In genomic region chr14:32467606-32468005, GRCm38 (mm10) we compare ENCODE assay signal across 9 mouse cellular contexts. TPM values are rescaled to one million over a fixed set of nuclear protein-coding genes. Genes with fewer than 3 reads are reported as not detected.
DNase-seq lines count a peak whose midpoint lies in the region; ATAC-seq and TF ChIP-seq lines count a peak whose summit lies in the region.
"Had no signal": no experiment of that assay in that cellular context is flagged by ENCODE, and none has a peak within 500 bp of the region (broad histone marks: within the 10 kb centered on the region; RNA-seq: fewer than 3 reads in every experiment).

No protein-coding gene starts in this region.

- H3K4me1 ChIP-seq in ES-E14 (ENCODE audit: control insufficient read depth in 2 of 2, insufficient read depth in 2 of 2, low read length in 2 of 2, poor library complexity in 1 of 2), result peaks cover 0 to 14% of the 10 kb centered on the region in 2 experiments; a peak in 1 of 4 replicates

- H3K36me3 ChIP-seq in ES-E14 (ENCODE audit: control insufficient read depth, insufficient read depth, low read length, poor library complexity, severe bottlenecking), result no peaks in the 10 kb centered on the region
- H3K36me3 ChIP-seq: lung, embryonic 15.5 days had no signal

- no peak overlapping the region for H3K9ac ChIP-seq in ES-E14 (ENCODE audit: insufficient read depth, low read depth, low read length, poor library complexity, severe bottlenecking)
- H3K9ac ChIP-seq: lung, embryonic 15.5 days had no signal

- no peak overlapping the region for H3K4me3 ChIP-seq in ES-E14 (ENCODE audit: insufficient read depth in 1 of 2, low read depth in 1 of 2, low read length in 2 of 2, poor library complexity in 1 of 2, severe bottlenecking in 1 of 2)
- H3K4me3 ChIP-seq: lung, embryonic 15.5 days had no signal

- ATAC-seq in common myeloid progenitor, adult 5-6 weeks (replicated peaks; ENCODE audit: low read depth, poor library complexity, severe bottlenecking), result peak; percentile 47; the same call in 1 of the 2 replicates

- no peak overlapping the region for H3K27ac ChIP-seq in ES-E14 (ENCODE audit: insufficient read depth, low read depth, low read length, poor library complexity, severe bottlenecking)
- H3K27ac ChIP-seq: lung, embryonic 15.5 days had no signal

- DNase-seq in heart, adult 18-20 months, result peak; percentile 9 to 64
- no peak for DNase-seq in heart, adult 9 months (ENCODE audit: low spot score in 2 of 2)
- peak; percentile 43 for DNase-seq in ES-E14 (ENCODE audit: low read depth, low spot score)
- peak; percentile 55 to 66 for DNase-seq in kidney, postnatal 25 days
- peak; percentile 87 for DNase-seq in testis, postnatal 10 days (ENCODE audit: low spot score)
- no peak for DNase-seq in layer of hippocampus, adult 18-20 months (ENCODE audit: low spot score in 2 of 2)
- DNase-seq in thymus, postnatal 10 days (ENCODE audit: low spot score in 2 of 2), result no peak

- H3K9me3 ChIP-seq in ES-E14 (ENCODE audit: control insufficient read depth, insufficient read depth, low read depth, low read length), result no peaks in the 10 kb centered on the region
- H3K9me3 ChIP-seq: lung, embryonic 15.5 days had no signal

- in situ Hi-C loops in ES-E14 (cut with MboI; ENCODE audit: low sequenced_read_pairs in 2 of 2, unreplicated experiment in 2 of 2), result no loop called here

TF ChIP-seq in ES-E14, 5 proteins besides CTCF, POLR2A, EP300 and RAD21:
- TF ChIP-seq CHD2 (IDR thresholded peaks at IDR 0.05; ENCODE audit: low read depth, low read length) (no peak), HCFC1 (IDR thresholded peaks at IDR 0.05; ENCODE audit: borderline replicate concordance, insufficient read depth, low read length) (no peak), ZNF384 (IDR thresholded peaks at IDR 0.05; ENCODE audit: low read depth, low read length) (no peak)

RNA-seq across cellular contexts. Expression of gene Chat, which starts 1.8 kb away (rescaled TPM):
- not detected for total RNA-seq in heart, adult 18-20 months (2021)
- total RNA-seq in ES-E14 (2012; rRNA removed), result 0.09 and 0.11 TPM in 2 replicates
- not detected in 2 replicates for total RNA-seq in common myeloid progenitor, adult 5-6 weeks (2017)
- not detected for total RNA-seq in layer of hippocampus, adult 18-20 months (2021)

RNA-seq across cellular contexts. Expression of gene Slc18a3, which starts 3.0 kb away (rescaled TPM):
- not detected for total RNA-seq in heart, adult 18-20 months (2021)
- total RNA-seq in ES-E14 (2012; rRNA removed), result 1.0 and 2.5 TPM in 2 replicates
- total RNA-seq in common myeloid progenitor, adult 5-6 weeks (2017), result not detected in 2 replicates
- total RNA-seq in layer of hippocampus, adult 18-20 months (2021), result not detected

RNA-seq across cellular contexts. Expression of gene Ercc6, which starts 45.7 kb away (rescaled TPM):
- total RNA-seq in heart, adult 18-20 months (2021), result 1 to 10 TPM; 3.2 to 3.3 TPM
- 20.4 and 23.0 TPM in 2 replicates for total RNA-seq in ES-E14 (2012; rRNA removed)
- total RNA-seq in common myeloid progenitor, adult 5-6 weeks (2017), result 20.4 and 24.4 TPM in 2 replicates
- total RNA-seq in layer of hippocampus, adult 18-20 months (2021), result 10 to 100 TPM; 20.8 to 24.9 TPM

Comparison
In these comparisons a context has a peak if more than half of its experiments do, and no peak if none do; other contexts are left out.
1. DNase-seq: peak in heart, adult 18-20 months (2 of 2), ES-E14 (single experiment), kidney, postnatal 25 days (2 of 2) and testis, postnatal 10 days (single experiment); none in heart, adult 9 months (0 of 2), layer of hippocampus, adult 18-20 months (0 of 2) and thymus, postnatal 10 days (0 of 2).